Mouse (Mus musculus) B cell, adult 2 months (primary cell): Measurements from ENCODE around the gene Sstr3.

Source experiments
- DNase-seq, 2 experiments: peaks; one replicate each; pipeline ENCODE4 v3.0.0; 2022

Sstr3 gene

GRCm38 (mm10) chr15:78559141-78559979 is 14.9 kb upstream of the Sstr3 start:
- DNase-seq = no peak

- DNase-seq = no peak
Observed at GRCm38 (mm10) chr15:78557693-78558535, 13.4 kb upstream of the Sstr3 start.

GRCm38 (mm10) chr15:78554545-78555313 is 10.2 kb upstream of the Sstr3 start:
- no peak for DNase-seq

- DNase-seq = no peak
Observed at GRCm38 (mm10) chr15:78549189-78549734, 4.8 kb upstream of the Sstr3 start.

- no peak for DNase-seq
Observed at GRCm38 (mm10) chr15:78548711-78549110, 4.2 kb upstream of the Sstr3 start.

- DNase-seq = no peak
Observed at GRCm38 (mm10) chr15:78548336-78548665, 3.8 kb upstream of the Sstr3 start.

- peak; percentile 62 to 63 for DNase-seq
Observed at GRCm38 (mm10) chr15:78547415-78548335, 3.2 kb upstream of the Sstr3 start.

GRCm38 (mm10) chr15:78546060-78546459 is 1.6 kb upstream of the Sstr3 start:
- DNase-seq = no peak

GRCm38 (mm10) chr15:78544041-78544440 is 444 bp downstream of the Sstr3 start:
- no peak for DNase-seq

- DNase-seq = no peak
Observed at GRCm38 (mm10) chr15:78542767-78543303, 1.6 kb downstream of the Sstr3 start.

GRCm38 (mm10) chr15:78542098-78542766 is 2.3 kb downstream of the Sstr3 start:
- no peak for DNase-seq

- no peak for DNase-seq
Observed at GRCm38 (mm10) chr15:78541606-78542005, 2.9 kb downstream of the Sstr3 start.

GRCm38 (mm10) chr15:78541036-78541435 is 3.4 kb downstream of the Sstr3 start:
- no peak for DNase-seq

- DNase-seq = no peak
Observed at GRCm38 (mm10) chr15:78535723-78536421, 8.6 kb downstream of the Sstr3 start.

GRCm38 (mm10) chr15:78533346-78533835 is 11.1 kb downstream of the Sstr3 start:
- DNase-seq = no peak

- no peak for DNase-seq
Observed at GRCm38 (mm10) chr15:78532566-78533345, 11.7 kb downstream of the Sstr3 start.

- peak; percentile 96 for DNase-seq
Observed at GRCm38 (mm10) chr15:78531901-78532469, 12.5 kb downstream of the Sstr3 start.

- no peak for DNase-seq
Observed at GRCm38 (mm10) chr15:78531451-78531720, 13.1 kb downstream of the Sstr3 start.
